Comparison of ENCODE assay signal across 8 mouse cellular contexts in the genomic region with DNA sequence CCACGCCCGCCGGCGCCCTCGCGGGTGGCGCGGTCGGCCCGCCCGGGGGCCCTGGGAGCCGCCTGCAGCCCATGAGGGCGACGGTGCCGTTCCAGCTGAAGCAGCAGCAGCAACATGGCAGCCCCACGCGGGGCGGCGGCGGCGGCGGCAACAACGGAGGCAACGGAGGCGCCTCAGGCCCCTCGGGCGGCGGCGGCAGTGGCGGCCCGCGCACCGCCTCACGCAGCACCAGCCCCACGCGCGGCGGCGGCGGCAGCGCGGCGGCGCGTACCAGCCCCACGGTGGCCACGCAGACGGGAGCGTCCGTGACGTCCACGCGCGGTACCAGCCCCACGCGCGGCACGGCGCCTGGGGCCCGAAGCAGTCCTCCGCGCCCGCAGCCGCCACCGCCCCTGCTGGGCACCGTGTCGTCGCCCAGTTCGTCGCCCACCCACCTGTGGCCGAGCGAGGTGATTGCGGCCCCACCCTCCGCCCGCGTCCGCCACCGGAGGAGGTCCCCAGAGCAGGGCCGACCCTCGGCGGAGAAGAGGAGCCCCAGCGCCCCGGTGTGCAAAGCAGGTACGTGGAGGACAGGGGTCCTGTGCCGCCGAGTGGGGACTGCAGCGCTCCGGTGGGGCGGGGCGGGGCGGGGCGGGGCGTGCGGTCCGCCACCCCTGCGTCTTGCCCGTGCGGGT. TPM values are rescaled to one million over a fixed set of nuclear protein-coding genes. Genes with fewer than 3 reads are reported as not detected.
DNase-seq lines count a peak whose midpoint lies in the region; ATAC-seq and TF ChIP-seq lines count a peak whose summit lies in the region.

No protein-coding gene starts in this region.

- peaks cover 51% of the 10 kb centered on the region for H3K79me2 ChIP-seq in C2C12 (ENCODE audit: control insufficient read depth, insufficient read depth)
- peaks cover 7% of the 10 kb centered on the region for H3K79me2 ChIP-seq in heart, adult 2 months (replicated peaks; ENCODE audit: control insufficient read depth, insufficient read depth, low read length)

- H3K4me1 ChIP-seq in embryonic facial prominence, embryonic 13.5 days, result peaks cover 25% of the 10 kb centered on the region
- peaks cover 8% of the 10 kb centered on the region for H3K4me1 ChIP-seq in heart, adult 2 months (ENCODE audit: control insufficient read depth, insufficient read depth, low read length)
- peaks cover 19% of the 10 kb centered on the region; the same call in 1 of the 2 replicates for H3K4me1 ChIP-seq in kidney, postnatal 0 days (replicated peaks; ENCODE audit: insufficient read depth, low read length)
- peaks cover 30% of the 10 kb centered on the region for H3K4me1 ChIP-seq in liver, embryonic 11.5 days (replicated peaks; ENCODE audit: control insufficient read depth, insufficient read depth, low read length)
- peaks cover 10% of the 10 kb centered on the region for H3K4me1 ChIP-seq in neural tube, embryonic 11.5 days (ENCODE audit: control insufficient read depth, insufficient read depth, low read length)

- TF ChIP-seq EP300 in heart, adult 2 months (IDR thresholded peaks at IDR 0.05; ENCODE audit: insufficient read depth, low read depth, low read length), result no peak

- H3K4me2 ChIP-seq in embryonic facial prominence, embryonic 13.5 days, result peak overlapping the region; percentile 68
- H3K4me2 ChIP-seq in kidney, postnatal 0 days (ENCODE audit: low read length), result peak overlapping the region; percentile 76
- H3K4me2 ChIP-seq in liver, embryonic 11.5 days, result peak overlapping the region; percentile 79
- H3K4me2 ChIP-seq in neural tube, embryonic 11.5 days (ENCODE audit: low read depth), result peak overlapping the region; percentile 80

- H3K27ac ChIP-seq in embryonic facial prominence, embryonic 13.5 days, result peak overlapping the region; percentile 95
- H3K27ac ChIP-seq in heart, adult 2 months, result peak overlapping the region; percentile 95
- peak overlapping the region; percentile 98 for H3K27ac ChIP-seq in kidney, postnatal 0 days
- peak overlapping the region; percentile 94 for H3K27ac ChIP-seq in liver, embryonic 11.5 days (ENCODE audit: low read depth, low read length)
- peak overlapping the region; percentile 98 for H3K27ac ChIP-seq in neural tube, embryonic 11.5 days (ENCODE audit: low read depth, low read length)

- WGBS in embryonic facial prominence, embryonic 13.5 days, result under 1% methylated on average over 90 of the region's 98 CpGs
- WGBS in heart, adult 2 months, result under 1% methylated on average over 74 of the region's 98 CpGs
- WGBS in kidney, postnatal 0 days, result under 1% methylated on average over 59 of the region's 98 CpGs
- WGBS in liver, embryonic 11.5 days, result under 1% methylated on average over 83 of the region's 98 CpGs
- WGBS in neural tube, embryonic 11.5 days, result under 1% methylated on average over 60 of the region's 98 CpGs

- H3K27me3 ChIP-seq in C2C12 (ENCODE audit: control insufficient read depth, insufficient read depth, insufficient read length), result no peaks in the 10 kb centered on the region
- H3K27me3 ChIP-seq in embryonic facial prominence, embryonic 13.5 days, result no peaks in the 10 kb centered on the region
- H3K27me3 ChIP-seq in heart, adult 2 months (ENCODE audit: control insufficient read depth, insufficient read depth, low read length), result no peaks in the 10 kb centered on the region
- H3K27me3 ChIP-seq in kidney, postnatal 0 days (ENCODE audit: insufficient read depth, low read length), result no peaks in the 10 kb centered on the region
- no peaks in the 10 kb centered on the region for H3K27me3 ChIP-seq in liver, embryonic 11.5 days (replicated peaks; ENCODE audit: control insufficient read depth, insufficient read depth, low read length)
- H3K27me3 ChIP-seq in neural tube, embryonic 11.5 days (ENCODE audit: control insufficient read depth, insufficient read depth, low read length), result no peaks in the 10 kb centered on the region

- H3K9ac ChIP-seq in embryonic facial prominence, embryonic 13.5 days, result peak overlapping the region; percentile 93
- peak overlapping the region; percentile 97 for H3K9ac ChIP-seq in heart, adult 2 months (ENCODE audit: low read depth, low read length)
- peak overlapping the region; percentile 99 for H3K9ac ChIP-seq in kidney, postnatal 0 days (ENCODE audit: low read depth, low read length)
- H3K9ac ChIP-seq in liver, embryonic 11.5 days (ENCODE audit: low read depth, low read length), result peak overlapping the region; percentile 96
- H3K9ac ChIP-seq in neural tube, embryonic 11.5 days (ENCODE audit: low read length), result peak overlapping the region; percentile 97

- H3K4me3 ChIP-seq in C2C12 (ENCODE audit: insufficient read depth, poor library complexity, severe bottlenecking), result peak overlapping the region; percentile 78
- peak overlapping the region; percentile 99 for H3K4me3 ChIP-seq in embryonic facial prominence, embryonic 13.5 days
- H3K4me3 ChIP-seq in heart, adult 2 months, result peak overlapping the region; percentile 80
- peak overlapping the region; percentile 100 for H3K4me3 ChIP-seq in kidney, postnatal 0 days (replicated peaks; ENCODE audit: low read depth, low read length)
- peak overlapping the region; percentile 99 for H3K4me3 ChIP-seq in liver, embryonic 11.5 days (ENCODE audit: low read depth, low read length)
- peak overlapping the region; percentile 100 for H3K4me3 ChIP-seq in neural tube, embryonic 11.5 days (ENCODE audit: low read depth, low read length)

- H3K9me3 ChIP-seq in embryonic facial prominence, embryonic 13.5 days, result no peaks in the 10 kb centered on the region
- no peaks in the 10 kb centered on the region for H3K9me3 ChIP-seq in kidney, postnatal 0 days (replicated peaks; ENCODE audit: low read length)
- no peaks in the 10 kb centered on the region for H3K9me3 ChIP-seq in liver, embryonic 11.5 days (ENCODE audit: control insufficient read depth, low read length)
- no peaks in the 10 kb centered on the region for H3K9me3 ChIP-seq in neural tube, embryonic 11.5 days (ENCODE audit: control insufficient read depth, low read length)

- H3K36me3 ChIP-seq in C2C12 (ENCODE audit: control insufficient read depth, insufficient read depth), result no peaks in the 10 kb centered on the region
- no peaks in the 10 kb centered on the region for H3K36me3 ChIP-seq in embryonic facial prominence, embryonic 13.5 days
- peaks cover 13% of the 10 kb centered on the region for H3K36me3 ChIP-seq in heart, adult 2 months (ENCODE audit: control insufficient read depth, insufficient read depth, low read length)
- H3K36me3 ChIP-seq in kidney, postnatal 0 days (ENCODE audit: insufficient read depth, low read length), result no peaks in the 10 kb centered on the region
- no peaks in the 10 kb centered on the region for H3K36me3 ChIP-seq in liver, embryonic 11.5 days (ENCODE audit: control insufficient read depth, insufficient read depth, low read length)
- H3K36me3 ChIP-seq in neural tube, embryonic 11.5 days (ENCODE audit: control insufficient read depth, insufficient read depth, low read length), result no peaks in the 10 kb centered on the region

- no peak for TF ChIP-seq CTCF in C2C12 (IDR thresholded peaks at IDR 0.05; ENCODE audit: control insufficient read depth, insufficient read depth, insufficient read length)
- 0 out of 2 replicates have a peak, but pooled peaks have one; percentile 8 for TF ChIP-seq CTCF in heart, adult 2 months (IDR thresholded peaks at IDR 0.05)
- no peak for TF ChIP-seq CTCF in kidney, postnatal 0 days (IDR thresholded peaks at IDR 0.05; ENCODE audit: low read depth)

- peak; percentile 70 for ATAC-seq in embryonic facial prominence, embryonic 13.5 days (ENCODE audit: insufficient number of reproducible peaks, insufficient read depth, low FRiP score, low TSS enrichment, low read depth)
- ATAC-seq in kidney, postnatal 0 days (replicated peaks; ENCODE audit: low FRiP score, low read depth), result peak; percentile 43
- ATAC-seq in liver, embryonic 11.5 days (replicated peaks; ENCODE audit: low FRiP score), result peak; percentile 49
- ATAC-seq in neural tube, embryonic 11.5 days (ENCODE audit: insufficient read depth, low FRiP score, low TSS enrichment), result peak; percentile 56

- intact Hi-C loops in heart, adult 2 months (cut with DNase I), result loop anchor here (2.0 kb wide), 1 partner anchor 29 kb away; no protein-coding TSS in a partner anchor

- H3ac ChIP-seq in C2C12 (ENCODE audit: control insufficient read depth, insufficient read length, low read depth), result peak overlapping the region; percentile 94

- H3K79me3 ChIP-seq in C2C12 (ENCODE audit: low read depth), result peaks cover 23% of the 10 kb centered on the region

- DNase-seq in adrenal gland, postnatal 14 days, result peak; percentile 63
- DNase-seq in heart, adult 2 months, result peak; percentile 68 to 72
- no peak for DNase-seq in kidney, postnatal 0 days (ENCODE audit: low spot score)
- DNase-seq in liver, embryonic 11.5 days (ENCODE audit: low spot score), result peak; percentile 77
- DNase-seq in neural tube, embryonic 11.5 days (ENCODE audit: low spot score), result peak; percentile 52
- peak; percentile 71 for DNase-seq in testis, postnatal 10 days (ENCODE audit: low spot score)

- no peak for TF ChIP-seq POLR2A in heart, adult 2 months (IDR thresholded peaks at IDR 0.05; ENCODE audit: insufficient read depth, low read depth, low read length)

TF ChIP-seq in C2C12, 6 proteins besides CTCF, POLR2A, EP300 and RAD21:
- no peak for TF ChIP-seq MYOD1 (IDR thresholded peaks at IDR 0.05; ENCODE audit: control insufficient read depth, insufficient read length, low read depth)
- no peak for TF ChIP-seq MYOG (IDR thresholded peaks at IDR 0.05; ENCODE audit: control insufficient read depth, extremely low read depth, insufficient read length)
- no peak for TF ChIP-seq CEBPB (IDR thresholded peaks at IDR 0.05; ENCODE audit: low read depth)
- no peak for TF ChIP-seq USF1 (IDR thresholded peaks at IDR 0.05; ENCODE audit: low read depth)
- no peak for TF ChIP-seq MAX (IDR thresholded peaks at IDR 0.05)
- no peak for TF ChIP-seq FOSL1 (IDR thresholded peaks at IDR 0.05; ENCODE audit: insufficient read depth, low read length, poor library complexity, severe bottlenecking)

RNA-seq across cellular contexts. Expression of a gene that starts 0.5 kb away (rescaled TPM):
- 5.8 TPM for polyA plus RNA-seq in C2C12 (2012; fragmentation: generic; extraction: Trizol)
- total RNA-seq in adrenal gland, postnatal 14 days (2021), result 36.9 and 43.3 TPM in 2 replicates
- polyA plus RNA-seq in embryonic facial prominence, embryonic 13.5 days (2015; fragmentation: Nextera tagmentation; extraction: Ambion mirVana), result 11.0 and 11.7 TPM in 2 replicates
- total RNA-seq in heart, adult 2 months (2021), result 10 to 100 TPM; 10.6 to 24.6 TPM
- 5.2 and 6.1 TPM in 2 replicates for polyA plus RNA-seq in heart, adult 2 months (2012; rRNA removed)
- polyA plus RNA-seq in kidney, postnatal 0 days (2015; fragmentation: Nextera tagmentation; extraction: Ambion mirVana), result 10.7 and 10.9 TPM in 2 replicates
- polyA plus RNA-seq in liver, embryonic 11.5 days (2014; fragmentation: Nextera tagmentation; extraction: Ambion mirVana), result 10.3 and 10.6 TPM in 2 replicates
- polyA plus RNA-seq in neural tube, embryonic 11.5 days (2014; fragmentation: Nextera tagmentation; extraction: Ambion mirVana), result 18.5 and 18.9 TPM in 2 replicates
